Mouse (Mus musculus): ENCODE measurements at regions not wholly inside any gene's neighbourhood (a gene's known extent, or its start where the extent isn't known, plus 50 kb on each side); places are given as distances from the start of the nearest gene placed in this dataset.

DNA sequence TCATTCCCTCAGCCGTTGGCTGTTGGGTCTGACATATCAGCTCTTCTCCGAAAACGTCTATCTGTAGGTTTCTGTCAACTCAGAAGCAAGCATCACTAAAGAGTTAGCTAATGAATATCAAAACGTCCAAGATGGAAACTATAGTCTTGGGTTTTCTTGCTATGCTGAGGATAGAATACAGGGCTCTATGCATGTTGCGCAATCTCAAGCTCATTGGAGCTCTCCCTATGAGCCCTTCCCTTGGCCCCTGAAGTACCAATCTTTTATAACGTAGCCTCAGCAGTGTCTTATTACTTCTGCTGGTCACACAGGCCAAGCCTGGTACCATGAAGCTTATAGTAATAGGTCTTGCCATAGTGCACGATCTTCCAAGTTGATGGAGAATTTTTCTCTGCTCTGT, 122.1 kb upstream of the 4930412O13Rik start:
- no peak for TF ChIP-seq USF1 (IDR thresholded peaks at IDR 0.05; ENCODE audit: low read depth)
- TF ChIP-seq MYOG (IDR thresholded peaks at IDR 0.05; ENCODE audit: control insufficient read depth, extremely low read depth, insufficient read length), result no peak

Measured in C2C12 (cell line).